Mouse (Mus musculus): ENCODE data around the gene Cep290.

Cep290 gene

GRCm38 (mm10) chr10:100590323-100590722, 103.0 kb downstream of the Cep290 start, which contains the start of the genes 4930430F08Rik and 1700017N19Rik:
Gene 4930430F08Rik (minus strand): TSS chr10:100590423.
Gene 1700017N19Rik (plus strand): TSS chr10:100590484.
- no peak for DNase-seq (ENCODE audit: low read depth, low spot score)

GRCm38 (mm10) chr10:100598339-100598738, 111.0 kb downstream of the Cep290 start:
- no peak for DNase-seq (ENCODE audit: low read depth, low spot score)

DNA sequence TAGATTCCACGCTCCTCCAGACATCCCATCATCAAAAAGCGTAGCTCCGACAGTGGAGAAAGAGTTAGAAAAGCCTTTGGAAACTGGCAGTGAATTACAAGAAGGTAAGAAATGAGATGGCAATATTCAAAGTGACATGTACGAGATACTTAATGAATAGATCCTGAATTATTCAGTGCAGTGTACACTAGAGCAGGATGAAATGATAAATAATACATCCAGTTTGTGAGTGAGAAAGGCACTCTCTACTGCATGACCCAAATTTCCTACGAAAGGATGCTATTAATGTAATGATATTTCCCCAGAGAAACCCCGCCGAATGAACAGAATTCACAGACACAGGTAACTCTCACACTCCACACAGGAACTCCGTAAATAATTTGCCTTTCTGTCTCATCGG, 116.2 kb downstream of the Cep290 start:
- no peak for DNase-seq (ENCODE audit: low read depth, low spot score)

DNA sequence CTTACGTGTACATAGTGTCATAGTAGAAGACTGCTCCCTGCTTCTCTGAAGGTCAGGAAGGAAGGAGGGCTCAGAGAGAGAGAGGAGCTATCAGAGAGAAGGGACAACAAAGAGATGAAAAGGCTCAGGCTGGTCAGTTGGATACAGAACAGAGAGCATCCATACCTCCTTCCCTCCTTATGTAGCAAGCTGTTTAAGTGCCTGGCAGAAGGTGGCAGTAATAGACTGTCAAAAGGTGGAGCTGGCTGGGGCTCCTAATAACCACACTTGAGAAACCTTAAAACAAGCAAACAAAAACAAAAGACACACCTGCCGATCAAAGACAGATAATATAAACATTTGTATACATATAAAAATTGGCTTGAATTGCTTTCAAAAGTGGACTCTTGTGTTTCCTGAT, 116.9 kb downstream of the Cep290 start:
- no peak for DNase-seq (ENCODE audit: low read depth, low spot score)

GRCm38 (mm10) chr10:100617233-100617903, 130.0 kb downstream of the Cep290 start:
- no peak for DNase-seq (ENCODE audit: low read depth, low spot score)

GRCm38 (mm10) chr10:100619474-100619873, 132.1 kb downstream of the Cep290 start:
- DNase-seq (ENCODE audit: low read depth, low spot score) = no peak

GRCm38 (mm10) chr10:100620040-100620439, 132.7 kb downstream of the Cep290 start:
- DNase-seq (ENCODE audit: low read depth, low spot score) = no peak

DNA sequence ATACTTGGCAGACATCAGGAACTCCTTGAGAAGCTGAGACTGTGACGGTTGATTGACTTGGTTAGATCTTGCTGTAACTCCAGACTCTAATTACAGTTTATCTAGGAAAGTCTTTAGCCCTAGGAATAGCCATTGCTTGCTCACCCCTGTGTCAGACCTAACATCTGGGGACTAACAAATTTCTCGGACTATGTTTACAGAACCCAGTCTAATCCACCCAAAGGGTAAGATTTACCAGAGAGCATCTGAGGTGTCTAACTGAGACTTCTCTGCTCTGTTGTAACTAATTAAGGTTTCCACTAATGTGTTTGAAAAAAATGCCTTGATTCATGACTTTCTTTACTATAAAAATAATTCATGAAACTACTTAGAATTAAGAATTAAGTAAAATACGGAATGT, 135.1 kb downstream of the Cep290 start:
- DNase-seq (ENCODE audit: low read depth, low spot score) = no peak
